Mouse (Mus musculus): ENCODE results near the gene Smarcd1. TPM values are rescaled to one million over a fixed set of nuclear protein-coding genes. Genes with fewer than 3 reads are reported as not detected.
A peak's percentile ranks its signal among the peaks of the same experiment; 100 is the strongest.
"Not testable (repeated sequence)": the region's sequence is repeated elsewhere in the genome, so short reads cannot be mapped to it uniquely, and the experiment has no call there.

Smarcd1 gene
- polyA plus RNA-seq, 1 experiment from 2014 or later, result 91.5 TPM

GRCm38 (mm10) chr15:99725341-99726155 is 23.6 kb downstream of the Smarcd1 start, which contains the start of gene Cox14:
Gene Cox14 (plus strand): TSS chr15:99725618.
- Histone ChIP-seq H3K27ac (replicated peaks) (peak within 1 kb of the TSS; percentile 92), H3K9me3 (replicated peaks) (no peaks in the 10 kb centered on the region), H3K27me3 (replicated peaks) (no peaks in the 10 kb centered on the region), H3K9ac (replicated peaks) (peak within 1 kb of the TSS; percentile 90), H3K36me3 (peaks cover 20% of the 10 kb centered on the region), H3K4me1 (peaks cover 41% of the 10 kb centered on the region), H3K4me2 (peak within 1 kb of the TSS; percentile 67), H3K4me3 (replicated peaks) (peak within 1 kb of the TSS; percentile 99)
- WGBS, result under 1% methylated on average over 66 of the region's 68 CpGs
- peak; percentile 94 for ATAC-seq (ENCODE audit: low FRiP score)

DNA sequence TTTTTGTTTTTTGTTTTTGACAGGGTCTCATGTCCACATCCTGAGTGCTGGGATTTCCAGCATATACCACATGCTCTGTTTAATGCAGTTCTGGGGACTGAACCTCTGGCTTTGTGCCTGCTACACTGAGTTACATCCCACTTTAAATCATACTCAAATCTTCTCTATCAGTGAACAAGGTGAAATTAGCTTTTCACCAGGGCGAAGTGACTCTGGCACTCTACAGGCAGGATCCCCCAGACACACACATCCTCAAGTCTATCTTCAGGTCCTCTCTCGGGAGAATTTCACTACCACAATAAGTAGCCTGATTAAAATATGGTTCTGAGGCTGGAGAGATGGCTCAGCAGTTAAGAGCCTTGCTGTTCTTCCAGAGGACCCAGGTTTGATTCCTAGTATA is 24.6 kb downstream of the Smarcd1 start:
- peaks cover 20% of the 10 kb centered on the region for H3K36me3 ChIP-seq
- 83% methylated on average over 2 of the region's 2 CpGs for WGBS

GRCm38 (mm10) chr15:99727039-99727438 is 25.1 kb downstream of the Smarcd1 start:
- H3K9me3 ChIP-seq (replicated peaks); ATAC-seq (ENCODE audit: low FRiP score); H3K4me3 ChIP-seq (replicated peaks); H3K27me3 ChIP-seq (replicated peaks); H3K27ac ChIP-seq (replicated peaks); H3K9ac ChIP-seq (replicated peaks); H3K4me2 ChIP-seq: not testable (repeated sequence)
- WGBS, result 93% methylated on average over 5 of the region's 5 CpGs
- peaks cover 41% of the 10 kb centered on the region for H3K4me1 ChIP-seq
- H3K36me3 ChIP-seq, result peaks cover 20% of the 10 kb centered on the region

More for the DNA sequence above, 24.6 kb downstream of the Smarcd1 start:
- Histone ChIP-seq H3K27ac (replicated peaks) (0 out of 2 replicates have a peak overlapping the region, but pooled peaks have one; percentile 92), H3K4me1 (peaks cover 41% of the 10 kb centered on the region), H3K4me2 (peak overlapping the region; percentile 67), H3K9ac (replicated peaks) (peak overlapping the region; percentile 90), H3K9me3 (replicated peaks) (no peaks in the 10 kb centered on the region), H3K4me3 (replicated peaks) (peak overlapping the region; percentile 99), H3K27me3 (replicated peaks) (no peaks in the 10 kb centered on the region)
- no peak for ATAC-seq (ENCODE audit: low FRiP score)

DNA sequence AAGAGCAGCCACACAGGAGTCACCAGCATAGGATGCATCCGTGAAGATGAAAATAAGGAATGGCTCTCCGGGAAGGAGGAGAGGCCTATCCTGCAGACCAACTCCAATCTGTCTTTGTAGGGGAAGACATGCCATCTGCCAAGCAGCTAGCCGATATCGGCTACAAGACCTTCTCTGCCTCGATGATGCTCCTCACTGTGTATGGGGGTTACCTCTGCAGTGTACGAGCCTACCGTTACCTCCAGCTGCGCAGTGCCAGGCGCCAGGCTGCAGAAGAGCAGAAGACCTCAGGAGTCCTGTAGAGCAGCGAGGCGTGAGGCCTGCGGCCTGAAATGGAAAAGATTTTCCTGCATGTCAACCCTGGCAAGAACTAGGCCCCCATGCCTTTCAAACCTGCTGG is 25.6 kb downstream of the Smarcd1 start:
- H3K9me3 ChIP-seq (replicated peaks), result no peaks in the 10 kb centered on the region
- ATAC-seq (ENCODE audit: low FRiP score), result no peak
- no peak overlapping the region for H3K4me3 ChIP-seq (replicated peaks)
- H3K36me3 ChIP-seq, result peaks cover 20% of the 10 kb centered on the region
- H3K27me3 ChIP-seq (replicated peaks), result no peaks in the 10 kb centered on the region
- no peak overlapping the region for H3K27ac ChIP-seq (replicated peaks)
- WGBS, result 98% methylated on average over 12 of the region's 12 CpGs
- H3K4me2 ChIP-seq, result no peak overlapping the region
- peaks cover 40% of the 10 kb centered on the region for H3K4me1 ChIP-seq
- no peak overlapping the region for H3K9ac ChIP-seq (replicated peaks)

DNA sequence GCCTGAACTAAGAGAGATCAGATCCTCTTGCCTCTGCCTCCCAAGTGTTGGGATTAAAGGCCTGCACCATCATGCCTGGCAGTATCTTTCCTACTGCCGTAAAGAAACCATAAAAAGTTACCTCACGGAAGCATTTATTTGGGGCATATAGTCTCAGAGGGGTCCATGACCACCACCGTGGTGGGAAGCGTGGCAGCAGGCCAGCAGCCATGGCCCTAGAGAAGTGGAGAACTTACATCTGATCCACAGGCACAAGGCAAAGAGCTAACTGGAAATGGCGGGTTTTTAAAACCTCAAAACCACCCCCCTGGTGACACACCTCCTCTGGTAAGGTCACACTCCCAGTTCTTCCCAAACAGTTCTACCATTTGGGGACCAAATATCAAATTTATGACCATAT is 26.3 kb downstream of the Smarcd1 start:
- Histone ChIP-seq H3K9me3 (replicated peaks) (no peaks in the 10 kb centered on the region), H3K36me3 (peaks cover 25% of the 10 kb centered on the region), H3K27me3 (replicated peaks) (no peaks in the 10 kb centered on the region), H3K4me1 (peaks cover 34% of the 10 kb centered on the region), H3K4me3 (replicated peaks) (no peak overlapping the region), H3K27ac (replicated peaks) (no peak overlapping the region), H3K4me2 (no peak overlapping the region), H3K9ac (replicated peaks) (no peak overlapping the region)
- no peak for ATAC-seq (ENCODE audit: low FRiP score)
- 90% methylated on average over 5 of the region's 5 CpGs for WGBS

- H3K9me3 ChIP-seq (replicated peaks), result no peaks in the 10 kb centered on the region
- 100% methylated on average over 4 of the region's 4 CpGs for WGBS
- peaks cover 24% of the 10 kb centered on the region for H3K4me1 ChIP-seq
- H3K4me2 ChIP-seq, result no peak overlapping the region
- peaks cover 32% of the 10 kb centered on the region for H3K36me3 ChIP-seq
- no peak overlapping the region for H3K27ac ChIP-seq (replicated peaks)
- ATAC-seq (ENCODE audit: low FRiP score), result no peak
- no peak overlapping the region for H3K9ac ChIP-seq (replicated peaks)
- H3K4me3 ChIP-seq (replicated peaks), result no peak overlapping the region
- H3K27me3 ChIP-seq (replicated peaks), result no peaks in the 10 kb centered on the region
Measured at GRCm38 (mm10) chr15:99729056-99729783, 27.3 kb downstream of the Smarcd1 start.

GRCm38 (mm10) chr15:99731167-99731566 is 29.2 kb downstream of the Smarcd1 start:
- H3K4me2 ChIP-seq, result no peak overlapping the region
- peaks cover 44% of the 10 kb centered on the region for H3K36me3 ChIP-seq
- no peaks in the 10 kb centered on the region for H3K27me3 ChIP-seq (replicated peaks)
- no peaks in the 10 kb centered on the region for H3K9me3 ChIP-seq (replicated peaks)
- H3K27ac ChIP-seq (replicated peaks), result no peak overlapping the region
- no peak overlapping the region for H3K4me3 ChIP-seq (replicated peaks)
- 100% methylated on average over 2 of the region's 2 CpGs for WGBS
- H3K4me1 ChIP-seq, result peaks cover 12% of the 10 kb centered on the region
- ATAC-seq (ENCODE audit: low FRiP score), result no peak
- H3K9ac ChIP-seq (replicated peaks), result no peak overlapping the region

DNA sequence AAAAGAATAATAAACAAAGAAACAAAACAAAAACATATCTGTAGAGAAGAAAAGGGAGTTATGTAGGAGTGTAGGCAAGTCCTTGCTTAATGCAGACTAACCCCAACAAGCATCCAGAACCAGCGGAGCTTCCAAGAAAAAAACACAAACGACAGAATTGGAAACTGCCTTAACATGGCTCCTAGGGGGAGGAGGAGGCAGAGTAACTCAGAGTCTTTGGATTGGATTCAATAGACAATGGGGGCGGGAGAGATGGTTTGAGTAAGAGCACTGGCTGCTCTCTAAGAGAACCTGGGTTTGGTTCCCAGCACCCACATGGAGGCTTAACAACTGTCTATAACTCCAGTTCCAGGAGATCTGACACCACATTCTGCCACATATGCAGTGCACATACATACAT is 29.7 kb downstream of the Smarcd1 start:
- Histone ChIP-seq H3K27me3 (replicated peaks) (no peaks in the 10 kb centered on the region), H3K27ac (replicated peaks) (no peak overlapping the region), H3K9ac (replicated peaks) (no peak overlapping the region), H3K4me1 (peaks cover 7% of the 10 kb centered on the region), H3K36me3 (peaks cover 46% of the 10 kb centered on the region), H3K4me3 (replicated peaks) (no peak overlapping the region), H3K9me3 (replicated peaks) (no peaks in the 10 kb centered on the region), H3K4me2 (no peak overlapping the region)
- WGBS, result 93% methylated on average over 3 of the region's 3 CpGs
- no peak for ATAC-seq (ENCODE audit: low FRiP score)

DNA sequence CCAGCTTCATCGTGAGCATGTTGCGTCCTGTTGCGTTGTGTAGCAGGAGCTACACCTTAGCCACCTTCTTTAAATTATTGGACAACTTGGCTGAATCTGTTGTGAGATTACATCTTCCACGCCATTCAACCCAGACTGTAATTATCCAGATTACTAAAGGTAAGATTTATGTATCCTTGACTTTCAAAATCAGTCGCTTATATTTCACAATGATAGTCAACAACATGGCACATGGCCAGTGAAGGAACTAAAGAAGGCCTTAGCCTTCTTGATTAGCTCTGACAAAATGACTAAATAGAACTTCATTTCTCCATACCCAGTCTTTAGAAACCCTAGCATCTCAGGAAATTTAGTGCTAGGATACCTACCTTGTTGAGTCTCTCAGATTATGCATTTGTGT is 31.3 kb downstream of the Smarcd1 start:
- H3K36me3 ChIP-seq, result peaks cover 52% of the 10 kb centered on the region
- no peaks in the 10 kb centered on the region for H3K4me1 ChIP-seq
- H3K27me3 ChIP-seq (replicated peaks), result no peaks in the 10 kb centered on the region
- ATAC-seq (ENCODE audit: low FRiP score), result no peak
- no peak overlapping the region for H3K9ac ChIP-seq (replicated peaks)
- H3K27ac ChIP-seq (replicated peaks), result no peak overlapping the region
- no peak overlapping the region for H3K4me2 ChIP-seq
- no peak overlapping the region for H3K4me3 ChIP-seq (replicated peaks)
- H3K9me3 ChIP-seq (replicated peaks), result no peaks in the 10 kb centered on the region
- WGBS, result 95% methylated on average over 5 of the region's 5 CpGs

- 97% methylated on average over 2 of the region's 2 CpGs for WGBS
- H3K27ac ChIP-seq (replicated peaks), result no peak overlapping the region
- H3K36me3 ChIP-seq, result peaks cover 63% of the 10 kb centered on the region
- ATAC-seq (ENCODE audit: low FRiP score), result no peak
- H3K4me1 ChIP-seq, result no peaks in the 10 kb centered on the region
- no peaks in the 10 kb centered on the region for H3K9me3 ChIP-seq (replicated peaks)
- H3K4me3 ChIP-seq (replicated peaks), result no peak overlapping the region
- no peak overlapping the region for H3K4me2 ChIP-seq
- H3K27me3 ChIP-seq (replicated peaks), result no peaks in the 10 kb centered on the region
- H3K9ac ChIP-seq (replicated peaks), result no peak overlapping the region
Measured at GRCm38 (mm10) chr15:99735631-99736030, 33.7 kb downstream of the Smarcd1 start.

- WGBS, result 90% methylated on average over 11 of the region's 11 CpGs
- Histone ChIP-seq H3K4me2 (no peak overlapping the region), H3K4me1 (no peaks in the 10 kb centered on the region), H3K9ac (replicated peaks) (no peak overlapping the region), H3K9me3 (replicated peaks) (no peaks in the 10 kb centered on the region), H3K4me3 (replicated peaks) (no peak overlapping the region), H3K36me3 (peaks cover 72% of the 10 kb centered on the region), H3K27ac (replicated peaks) (no peak overlapping the region), H3K27me3 (replicated peaks) (no peaks in the 10 kb centered on the region)
- ATAC-seq (ENCODE audit: low FRiP score), result no peak
Measured at GRCm38 (mm10) chr15:99736675-99737074, 34.7 kb downstream of the Smarcd1 start.

DNA sequence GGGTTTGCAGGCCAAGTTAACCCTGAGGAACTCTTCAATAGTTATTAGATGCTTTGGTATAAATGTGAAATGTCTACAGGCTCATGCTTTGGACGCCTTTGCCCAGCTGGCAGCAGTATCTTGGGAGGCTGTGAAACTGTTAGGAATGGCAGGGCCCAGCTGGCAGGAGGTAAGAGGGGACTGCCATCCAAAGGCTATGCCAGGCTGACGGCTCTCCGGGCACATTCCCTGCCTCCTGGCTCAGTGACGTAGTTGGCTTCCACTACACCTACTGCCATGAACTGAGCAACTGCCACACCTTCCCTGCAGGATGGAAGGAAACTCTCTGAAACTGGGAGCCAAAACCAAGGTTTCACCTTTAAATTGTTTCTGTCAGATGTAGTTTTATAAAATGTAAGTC is 38.3 kb downstream of the Smarcd1 start:
- no peak overlapping the region for H3K4me3 ChIP-seq (replicated peaks)
- H3K4me2 ChIP-seq, result no peak overlapping the region
- H3K27me3 ChIP-seq (replicated peaks), result no peaks in the 10 kb centered on the region
- no peaks in the 10 kb centered on the region for H3K4me1 ChIP-seq
- no peaks in the 10 kb centered on the region for H3K9me3 ChIP-seq (replicated peaks)
- peaks cover 81% of the 10 kb centered on the region for H3K36me3 ChIP-seq
- WGBS, result 85% methylated on average over 4 of the region's 4 CpGs
- no peak overlapping the region for H3K9ac ChIP-seq (replicated peaks)
- no peak overlapping the region for H3K27ac ChIP-seq (replicated peaks)
- ATAC-seq (ENCODE audit: low FRiP score), result no peak
